Mouse (Mus musculus) forebrain, postnatal 0 days (tissue): Measurements from ENCODE around the gene Rbfox3. TPM values are rescaled to one million over a fixed set of nuclear protein-coding genes. Genes with fewer than 3 reads are reported as not detected.

Experiments used
- ATAC-seq: fragments of 200-750 bp; cut with Nextera tagmentation; 2 replicates; pipeline ENCODE4 v1.8.0; 2017; ENCODE audit warnings: mild to moderate bottlenecking, moderate library complexity
- DNase-seq: peaks from one replicate; pipeline ENCODE4 v3.0.0-alpha.2; 2015
- H3K27ac ChIP-seq: fragments of 300-500 bp; sonication (generic); 2 replicates; pipeline ENCODE4 v1.5.1; 2014; ENCODE audit warnings: low read depth, mild to moderate bottlenecking, antibody characterized with exemption, low read length, moderate library complexity, mixed read lengths
- H3K27me3 ChIP-seq: fragments of 300-500 bp; sonication (generic); 2 replicates; pipeline ENCODE4 v1.6.1; 2014; ENCODE audit warnings: mild to moderate bottlenecking, low read length, mixed read lengths; ENCODE audit not compliant: insufficient read depth
- H3K36me3 ChIP-seq: fragments of 300-500 bp; sonication (generic); 2 replicates; pipeline ENCODE4 v1.6.1; 2014; ENCODE audit warnings: mild to moderate bottlenecking, moderate library complexity; ENCODE audit not compliant: insufficient read depth
- H3K4me1 ChIP-seq: fragments of 300-500 bp; sonication (generic); 2 replicates; pipeline ENCODE4 v1.6.1; 2014; ENCODE audit warnings: antibody characterized with exemption; ENCODE audit not compliant: insufficient read depth
- H3K4me2 ChIP-seq: fragments of 300-500 bp; sonication (generic); 2 replicates; pipeline ENCODE4 v1.6.1; 2014; ENCODE audit warnings: low read depth, mild to moderate bottlenecking, moderate library complexity
- H3K4me3 ChIP-seq: fragments of 300-500 bp; sonication (generic); 2 replicates; pipeline ENCODE4 v1.5.1; 2014; ENCODE audit warnings: low read depth, low read length, mixed read lengths
- H3K9ac ChIP-seq: fragments of 300-500 bp; sonication (generic); 2 replicates; pipeline ENCODE4 v1.6.1; 2014; ENCODE audit warnings: mild to moderate bottlenecking
- H3K9me3 ChIP-seq: fragments of 300-500 bp; sonication (generic); 2 replicates; pipeline ENCODE4 v1.6.1; 2016; ENCODE audit warnings: low read length
- CTCF ChIP-seq: sonication (generic); IDR thresholded peaks from 2 replicates; pipeline ENCODE4 v1.5.1; 2016; ENCODE audit warnings: antibody characterized with exemption, control low read depth, low read depth
- WGBS: fragments of 180-500 bp; shearing (Covaris S2); extraction: QIAGEN DNeasy Blood & Tissue Kit; methylation state at CpG from one replicate; pipeline ENCODE4 v1.1.7; 2014; 5-methylcytosine and 5-hydroxymethylcytosine counted together
- polyA plus RNA-seq: library from polyadenylated mRNA; unstranded; fragments of >200 nt; fragmentation: Nextera tagmentation; extraction: Ambion mirVana; gene quantifications from 2 replicates; pipeline ENCODE4 v1.2.1, GENCODE M21; 2015
- total RNA-seq: library from RNA; depleted of rRNA; stranded (reverse); fragments of >200 nt; gene quantifications from 2 replicates; pipeline ENCODE4 v1.2.3, GENCODE M21; 2014

Rbfox3 gene
- total and polyA plus RNA-seq, 2 experiments from 2014 or later, result 37.3 to 82.3 TPM

DNA sequence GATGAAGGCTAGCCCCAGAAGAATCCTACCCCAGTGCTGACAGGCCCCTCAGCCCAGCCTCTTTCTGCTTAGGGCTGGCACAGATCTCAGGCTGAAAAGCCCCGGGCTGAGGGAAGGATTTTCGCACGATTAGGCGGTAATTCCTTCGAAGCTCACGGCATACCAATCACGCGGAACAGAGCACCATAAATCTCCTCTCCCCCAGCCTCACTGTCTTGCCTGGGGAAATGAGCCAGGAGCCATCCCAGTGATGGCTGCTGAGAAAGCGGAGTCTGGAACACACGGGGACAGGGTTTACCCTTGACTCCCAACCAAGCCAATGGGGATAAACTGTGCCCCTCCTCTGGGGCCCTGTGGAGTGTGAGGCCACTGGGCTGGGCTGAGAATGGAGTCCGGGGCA is 386.3 kb downstream of the Rbfox3 start:
- no peak for DNase-seq

DNA sequence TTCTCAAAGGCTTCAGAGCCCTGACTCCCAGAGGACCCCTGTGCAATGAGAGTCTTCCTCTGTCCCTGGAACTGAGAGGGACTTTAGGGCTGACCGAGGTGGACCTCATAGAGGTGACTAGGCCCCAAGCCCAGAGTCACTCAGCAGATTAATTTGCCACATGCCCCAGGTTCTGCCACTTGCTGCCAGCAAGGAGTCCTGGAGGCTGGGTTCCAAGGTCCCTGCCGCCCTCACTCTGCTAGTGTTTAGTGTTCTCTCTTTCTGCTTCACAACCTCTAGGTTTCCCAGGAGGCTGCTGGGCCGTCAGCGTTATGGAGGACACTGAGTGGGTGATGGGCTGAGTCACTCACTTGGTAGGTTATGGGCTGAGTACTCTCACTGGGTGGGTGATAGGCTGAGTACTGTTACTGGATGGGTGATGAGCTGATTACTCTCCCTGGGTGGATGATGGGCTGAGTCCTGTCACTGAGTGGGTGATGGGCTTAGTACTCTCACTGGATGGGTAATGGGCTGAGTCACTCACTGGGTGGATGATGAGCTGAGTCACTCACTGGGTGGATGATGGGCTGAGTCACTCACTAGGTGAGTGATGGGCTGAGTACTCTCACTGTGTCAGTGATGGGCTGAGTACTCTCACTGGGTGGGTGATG is 387.8 kb downstream of the Rbfox3 start:
- ATAC-seq (no peak), DNase-seq (no peak)
- no peaks in the 10 kb centered on the region for H3K27me3 ChIP-seq
- no peaks in the 10 kb centered on the region for H3K36me3 ChIP-seq
- 85% methylated on average over 4 of the region's 4 CpGs for WGBS
- no peaks in the 10 kb centered on the region for H3K9me3 ChIP-seq
- H3K4me2 ChIP-seq, result no peak overlapping the region
- H3K4me1 ChIP-seq, result no peaks in the 10 kb centered on the region
- no peak overlapping the region for H3K9ac ChIP-seq
- H3K4me3 ChIP-seq, result no peak overlapping the region
- H3K27ac ChIP-seq, result no peak overlapping the region
- no peak for TF ChIP-seq CTCF

More for the DNA sequence above, 386.3 kb downstream of the Rbfox3 start:
- H3K4me3 ChIP-seq, result no peak overlapping the region
- no peaks in the 10 kb centered on the region for H3K4me1 ChIP-seq
- 27% methylated on average over 11 of the region's 11 CpGs for WGBS
- TF ChIP-seq CTCF, result no peak
- no peak overlapping the region for H3K9ac ChIP-seq
- no peak overlapping the region for H3K4me2 ChIP-seq
- no peak for ATAC-seq
- H3K36me3 ChIP-seq, result no peaks in the 10 kb centered on the region
- no peaks in the 10 kb centered on the region for H3K27me3 ChIP-seq
- no peak overlapping the region for H3K27ac ChIP-seq
- no peaks in the 10 kb centered on the region for H3K9me3 ChIP-seq

DNA sequence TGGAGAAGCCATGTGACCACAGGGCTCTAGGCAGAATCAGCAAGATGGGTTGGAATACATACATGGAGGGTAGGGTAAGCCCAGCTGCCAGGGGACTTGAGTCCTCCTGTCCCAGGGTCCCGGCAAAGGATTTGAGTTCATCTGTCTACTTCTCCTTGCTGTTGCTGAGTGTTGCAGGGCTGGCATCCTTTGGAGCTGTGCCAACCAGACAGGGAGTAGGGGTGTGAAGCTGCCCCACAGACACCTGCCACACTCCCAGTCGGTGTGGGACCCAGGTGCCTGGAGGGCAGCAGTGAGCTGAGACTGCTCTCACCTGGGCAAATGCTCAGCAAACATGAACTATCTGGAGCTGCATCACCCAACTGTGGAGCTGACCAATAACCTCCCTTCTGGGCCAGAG is 390.5 kb downstream of the Rbfox3 start:
- no peak overlapping the region for H3K27ac ChIP-seq
- H3K27me3 ChIP-seq, result no peaks in the 10 kb centered on the region
- no peak for TF ChIP-seq CTCF
- H3K4me2 ChIP-seq, result no peak overlapping the region
- H3K4me3 ChIP-seq, result no peak overlapping the region
- H3K9ac ChIP-seq, result no peak overlapping the region
- H3K4me1 ChIP-seq, result no peaks in the 10 kb centered on the region
- ATAC-seq (no peak), DNase-seq (no peak)
- no peaks in the 10 kb centered on the region for H3K36me3 ChIP-seq
- 78% methylated on average over 2 of the region's 2 CpGs for WGBS
- H3K9me3 ChIP-seq, result no peaks in the 10 kb centered on the region

DNA sequence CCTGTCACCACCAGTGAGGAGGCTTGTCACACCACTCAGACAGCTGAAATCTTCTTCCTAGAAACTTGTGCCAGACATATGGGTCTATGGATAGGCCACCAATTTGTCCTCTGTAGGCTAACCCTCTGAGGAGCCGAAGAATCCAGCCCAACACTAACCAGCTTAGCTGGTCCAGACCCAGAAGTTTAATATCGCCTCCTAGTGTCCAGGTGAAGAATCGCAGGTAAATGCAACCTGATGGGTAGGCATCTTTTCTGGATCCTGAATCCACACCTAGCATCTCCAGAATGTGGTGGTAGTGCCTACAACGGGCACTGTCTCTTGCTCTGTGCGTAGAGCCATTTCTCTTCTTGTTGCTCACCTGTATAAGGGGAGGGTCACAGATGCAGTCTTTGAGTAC is 391.1 kb downstream of the Rbfox3 start:
- no peaks in the 10 kb centered on the region for H3K4me1 ChIP-seq
- H3K4me3 ChIP-seq, result no peak overlapping the region
- no peaks in the 10 kb centered on the region for H3K36me3 ChIP-seq
- no peak overlapping the region for H3K9ac ChIP-seq
- H3K4me2 ChIP-seq, result no peak overlapping the region
- peak; percentile 26 for TF ChIP-seq CTCF
- no peak for ATAC-seq
- H3K9me3 ChIP-seq, result no peaks in the 10 kb centered on the region
- H3K27ac ChIP-seq, result no peak overlapping the region
- DNase-seq, result no peak
- 61% methylated on average over 5 of the region's 5 CpGs for WGBS
- no peaks in the 10 kb centered on the region for H3K27me3 ChIP-seq

DNA sequence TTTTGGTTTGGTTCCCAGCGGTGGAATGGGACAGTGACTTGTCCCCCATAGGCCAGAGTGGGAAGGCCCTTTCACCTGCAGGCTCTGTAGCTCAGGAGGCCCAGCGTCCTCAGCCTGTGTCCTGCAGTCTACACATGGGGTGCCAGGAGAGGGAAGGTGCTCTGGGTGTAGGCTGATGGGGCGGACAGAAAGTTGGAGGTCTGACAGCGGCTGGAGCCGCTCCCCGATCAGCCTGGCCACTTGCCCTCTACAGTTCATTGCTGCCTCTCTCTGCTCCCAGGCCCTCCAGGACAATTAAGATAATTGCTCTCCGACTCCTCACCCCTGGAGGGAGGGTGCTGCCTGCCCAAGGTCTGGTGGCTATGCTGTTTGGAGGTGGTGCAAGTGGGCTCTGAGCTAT is 392.7 kb downstream of the Rbfox3 start:
- no peak for TF ChIP-seq CTCF
- Histone ChIP-seq H3K4me2 (no peak overlapping the region), H3K36me3 (no peaks in the 10 kb centered on the region), H3K27me3 (no peaks in the 10 kb centered on the region), H3K4me3 (no peak overlapping the region), H3K9me3 (no peaks in the 10 kb centered on the region), H3K27ac (no peak overlapping the region), H3K4me1 (no peaks in the 10 kb centered on the region), H3K9ac (no peak overlapping the region)
- DNase-seq (no peak), ATAC-seq (no peak)
- 71% methylated on average over 7 of the region's 7 CpGs for WGBS

DNA sequence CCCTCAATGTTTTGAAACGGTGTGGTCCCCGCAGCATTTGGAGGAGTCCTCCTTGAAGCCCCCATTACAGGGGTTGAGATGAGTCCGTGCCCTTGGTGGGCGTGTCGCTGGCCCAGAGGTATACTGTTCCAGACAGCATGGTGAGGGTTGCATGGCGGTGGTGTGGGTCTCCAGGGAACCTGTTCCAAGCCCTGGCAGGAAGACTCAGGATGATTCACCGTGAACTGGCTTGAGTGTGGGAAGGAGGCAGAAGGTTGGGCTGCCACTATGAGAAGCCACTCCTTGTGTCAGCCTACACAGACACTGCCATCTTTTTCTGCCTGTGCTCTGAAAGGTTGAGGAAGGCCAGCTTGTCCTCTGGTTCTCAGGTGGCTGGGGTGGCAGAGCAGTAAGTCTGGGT is 393.5 kb downstream of the Rbfox3 start:
- ATAC-seq, result no peak
- H3K36me3 ChIP-seq, result 0 out of 2 replicates have a peak, but pooled peaks cover 2% of the 10 kb centered on the region
- no peak overlapping the region for H3K27ac ChIP-seq
- 77% methylated on average over 7 of the region's 7 CpGs for WGBS
- H3K9me3 ChIP-seq, result no peaks in the 10 kb centered on the region
- H3K4me3 ChIP-seq, result no peak overlapping the region
- TF ChIP-seq CTCF, result no peak
- H3K4me1 ChIP-seq, result no peaks in the 10 kb centered on the region
- no peak overlapping the region for H3K9ac ChIP-seq
- no peak overlapping the region for H3K4me2 ChIP-seq
- H3K27me3 ChIP-seq, result no peaks in the 10 kb centered on the region
- DNase-seq, result no peak

DNA sequence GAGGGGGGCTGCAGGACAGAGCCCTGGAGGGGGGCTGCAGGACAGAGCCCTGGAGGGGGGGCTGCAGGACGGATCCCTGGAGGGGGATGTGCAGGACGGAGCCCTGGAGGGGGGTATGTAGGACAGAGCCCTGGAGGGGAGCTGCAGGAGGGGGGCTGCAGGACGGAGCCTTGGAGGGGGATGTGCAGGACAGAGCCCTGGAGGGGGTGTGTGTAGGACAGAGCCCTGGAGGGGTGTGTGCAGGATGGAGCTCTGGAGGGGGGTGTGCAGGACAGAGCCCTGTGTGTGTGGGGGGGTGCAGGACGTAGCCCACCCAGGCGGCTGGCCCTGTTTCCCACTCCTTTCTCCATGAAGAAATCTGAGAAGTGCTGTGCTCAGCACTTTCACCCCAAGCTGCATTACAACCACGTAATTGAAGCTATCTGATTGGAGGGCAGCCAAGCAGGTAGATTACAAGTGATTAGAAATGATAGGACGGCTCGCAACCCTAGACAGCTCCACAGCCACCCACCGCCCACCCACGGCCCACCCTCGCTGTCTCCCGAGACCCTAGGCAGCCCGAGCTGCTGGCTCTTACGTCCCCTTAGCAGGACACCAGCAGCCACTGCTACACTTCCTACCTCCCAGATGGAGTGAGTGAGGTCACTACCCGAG is 399.0 kb downstream of the Rbfox3 start:
- Histone ChIP-seq H3K27ac (no peak overlapping the region), H3K4me3 (no peak overlapping the region), H3K9ac (peak overlapping the region; percentile 14; the same call in 1 of the 2 replicates), H3K36me3 (0 out of 2 replicates have a peak, but pooled peaks cover 2% of the 10 kb centered on the region), H3K4me2 (peak overlapping the region; percentile 8; the same call in 1 of the 2 replicates), H3K4me1 (no peaks in the 10 kb centered on the region), H3K9me3 (no peaks in the 10 kb centered on the region), H3K27me3 (no peaks in the 10 kb centered on the region)
- ATAC-seq (peak; percentile 38), DNase-seq (no peak)
- no peak for TF ChIP-seq CTCF
- 32% methylated on average over 15 of the region's 15 CpGs for WGBS
